Mouse (Mus musculus): ENCODE results near the gene Zswim3. TPM values are rescaled to one million over a fixed set of nuclear protein-coding genes. Genes with fewer than 3 reads are reported as not detected.

The Zswim3 gene
- polyA plus RNA-seq, 1 experiment: 1.6 TPM

- no peak for TF ChIP-seq GATA1 (IDR thresholded peaks at IDR 0.05; ENCODE audit: low read length)
Measured at GRCm38 (mm10) chr2:164791841-164792261, 13.0 kb upstream of the Zswim3 start.

GRCm38 (mm10) chr2:164792400-164793190, 12.3 kb upstream of the Zswim3 start:
- TF ChIP-seq GATA1 (IDR thresholded peaks at IDR 0.05; ENCODE audit: low read length): no peak

GRCm38 (mm10) chr2:164793236-164793635, 11.7 kb upstream of the Zswim3 start:
- TF ChIP-seq GATA1 (IDR thresholded peaks at IDR 0.05; ENCODE audit: low read length): no peak

GRCm38 (mm10) chr2:164793772-164794171, 11.1 kb upstream of the Zswim3 start:
- TF ChIP-seq GATA1 (IDR thresholded peaks at IDR 0.05; ENCODE audit: low read length): no peak

- TF ChIP-seq GATA1 (IDR thresholded peaks at IDR 0.05; ENCODE audit: low read length): no peak
Measured at GRCm38 (mm10) chr2:164794293-164794692, 10.6 kb upstream of the Zswim3 start.

GRCm38 (mm10) chr2:164795868-164796267, 9.0 kb upstream of the Zswim3 start:
- no peak for TF ChIP-seq GATA1 (IDR thresholded peaks at IDR 0.05; ENCODE audit: low read length)

- TF ChIP-seq GATA1 (IDR thresholded peaks at IDR 0.05; ENCODE audit: low read length): no peak
Measured at GRCm38 (mm10) chr2:164800252-164801004, 4.5 kb upstream of the Zswim3 start.

- TF ChIP-seq GATA1 (IDR thresholded peaks at IDR 0.05; ENCODE audit: low read length): no peak
Measured at GRCm38 (mm10) chr2:164803201-164803920, 1.5 kb upstream of the Zswim3 start.

GRCm38 (mm10) chr2:164803921-164804313, 981 bp upstream of the Zswim3 start:
- no peak for TF ChIP-seq GATA1 (IDR thresholded peaks at IDR 0.05; ENCODE audit: low read length)

GRCm38 (mm10) chr2:164805332-164805718, 427 bp downstream of the Zswim3 start:
- no peak for TF ChIP-seq GATA1 (IDR thresholded peaks at IDR 0.05; ENCODE audit: low read length)

- TF ChIP-seq GATA1 (IDR thresholded peaks at IDR 0.05; ENCODE audit: low read length): no peak
Measured at GRCm38 (mm10) chr2:164806614-164807013, 1.7 kb downstream of the Zswim3 start.

- no peak for TF ChIP-seq GATA1 (IDR thresholded peaks at IDR 0.05; ENCODE audit: low read length)
Measured at GRCm38 (mm10) chr2:164813557-164813956, 8.7 kb downstream of the Zswim3 start.

GRCm38 (mm10) chr2:164815348-164815747, 10.4 kb downstream of the Zswim3 start:
- no peak for TF ChIP-seq GATA1 (IDR thresholded peaks at IDR 0.05; ENCODE audit: low read length)

GRCm38 (mm10) chr2:164815821-164816220, 10.9 kb downstream of the Zswim3 start:
- TF ChIP-seq GATA1 (IDR thresholded peaks at IDR 0.05; ENCODE audit: low read length): no peak

- no peak for TF ChIP-seq GATA1 (IDR thresholded peaks at IDR 0.05; ENCODE audit: low read length)
Measured at GRCm38 (mm10) chr2:164817206-164817605, 12.3 kb downstream of the Zswim3 start.

- no peak for TF ChIP-seq GATA1 (IDR thresholded peaks at IDR 0.05; ENCODE audit: low read length)
Measured at GRCm38 (mm10) chr2:164817703-164818102, 12.8 kb downstream of the Zswim3 start.

Data from G1E-ER4 (cell line).